Mouse (Mus musculus) kidney, adult 2 months (tissue): ENCODE measurements around the gene Rasip1. TPM values are rescaled to one million over a fixed set of nuclear protein-coding genes. Genes with fewer than 3 reads are reported as not detected.

Experiments used
- DNase-seq: peaks from one replicate; pipeline ENCODE4 v3.0.0; 2021
- H3K27ac ChIP-seq: fragments of 200-500 bp; 2 replicates; pipeline ENCODE4 v1.5.1; 2012; ENCODE audit warnings: low read depth, low read length, control low read depth, inconsistent platforms; ENCODE audit not compliant: insufficient read depth
- H3K27me3 ChIP-seq: fragments of 200-500 bp; replicated peaks from 2 replicates; pipeline ENCODE4 v1.6.1; 2012; ENCODE audit warnings: mild to moderate bottlenecking, moderate library complexity, low read length, inconsistent platforms; ENCODE audit not compliant: control insufficient read depth, insufficient read depth
- H3K36me3 ChIP-seq: fragments of 200-500 bp; 2 replicates; pipeline ENCODE4 v1.6.1; 2012; ENCODE audit warnings: mild to moderate bottlenecking, moderate library complexity, low read length, inconsistent platforms; ENCODE audit not compliant: control insufficient read depth, insufficient read depth
- H3K4me1 ChIP-seq: fragments of 200-500 bp; 2 replicates; pipeline ENCODE4 v1.6.1; 2011; ENCODE audit warnings: low read length; ENCODE audit not compliant: control insufficient read depth, insufficient read depth
- H3K4me3 ChIP-seq: fragments of 200-500 bp; 2 replicates; pipeline ENCODE4 v1.5.1; 2011; ENCODE audit warnings: mild to moderate bottlenecking, low read depth, low read length, control low read depth; ENCODE audit not compliant: insufficient read depth
- CTCF ChIP-seq: fragments of 200-500 bp; conservative IDR thresholded peaks from 2 replicates; pipeline ENCODE4 v1.5.1; 2011; ENCODE audit warnings: low read depth, mild to moderate bottlenecking, control low read depth, low read length, moderate library complexity, mixed read lengths; ENCODE audit not compliant: insufficient read depth, insufficient read length
- POLR2A ChIP-seq: fragments of 200-500 bp; IDR thresholded peaks from one replicate; pipeline ENCODE4 v1.6.1; 2011; ENCODE audit warnings: low read depth, low read length, control low read depth
- WGBS: fragments of 180-500 bp; shearing (Covaris S2); methylation state at CpG from one replicate; pipeline ENCODE4 v1.1.7; 2018; 5-methylcytosine and 5-hydroxymethylcytosine counted together
- polyA plus RNA-seq: library from polyadenylated mRNA; depleted of rRNA; stranded (reverse); fragments of >200 nt; gene quantifications from 2 replicates; pipeline ENCODE4 v1.2.3, GENCODE M21; 2012

Gene Rasip1
- polyA plus RNA-seq, 1 experiment: 20.4 TPM

DNA sequence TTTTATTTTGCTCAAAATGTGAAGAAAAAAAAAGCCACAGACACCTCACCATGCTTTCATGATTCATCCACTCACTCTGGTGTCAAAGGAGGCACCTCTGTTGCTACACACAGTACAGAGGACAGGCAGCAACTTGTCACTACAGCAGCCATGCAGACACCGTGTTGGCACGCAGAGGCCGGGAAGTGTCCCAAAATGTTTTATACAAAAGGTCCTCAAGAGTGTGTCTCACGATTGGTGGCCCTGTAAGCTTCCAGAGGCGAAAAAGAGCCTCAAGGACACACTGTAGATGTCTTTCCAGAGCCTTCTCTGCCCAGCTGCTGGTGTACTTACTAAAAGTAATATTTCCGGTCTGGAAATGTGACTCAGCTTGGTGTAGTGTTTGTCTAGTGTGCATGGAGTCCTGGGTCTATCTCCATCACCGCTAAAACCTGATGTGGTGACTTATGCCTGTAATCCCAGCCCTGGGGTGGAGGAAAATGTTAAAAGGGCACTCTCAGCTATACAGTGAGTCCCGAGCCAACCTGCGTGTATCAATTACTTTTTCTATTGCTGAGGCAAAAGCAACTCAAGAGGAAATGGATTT is 21.5 kb upstream of the Rasip1 start:
- no peak for TF ChIP-seq POLR2A
- no peak for TF ChIP-seq CTCF
- Histone ChIP-seq H3K36me3 (no peaks in the 10 kb centered on the region), H3K27me3 (no peaks in the 10 kb centered on the region), H3K4me1 (no peaks in the 10 kb centered on the region; the same call in 1 of the 2 replicates), H3K27ac (no peak overlapping the region), H3K4me3 (no peak overlapping the region)
- no peak for DNase-seq
- 54% methylated on average over 9 of the region's 9 CpGs for WGBS

DNA sequence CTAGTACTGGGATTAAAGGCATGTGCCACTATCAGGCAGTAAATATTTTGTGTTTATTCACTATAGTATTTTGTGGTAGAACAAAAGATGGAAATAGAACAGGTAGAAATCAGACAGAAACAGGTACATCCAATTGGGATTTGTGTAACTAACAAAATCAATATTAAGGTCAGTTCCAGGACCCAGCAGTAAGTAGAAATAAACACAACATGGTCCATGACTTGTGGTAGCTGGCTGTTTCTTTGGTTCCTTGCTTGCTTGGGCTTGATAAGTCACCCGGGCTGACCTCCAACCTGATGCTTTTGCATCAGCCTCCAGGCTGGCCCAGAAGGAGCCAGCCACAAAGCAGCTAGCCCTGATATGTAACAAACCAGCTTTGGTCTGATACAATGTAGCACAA is 17.8 kb upstream of the Rasip1 start:
- WGBS: 67% methylated on average over 1 of the region's 1 CpGs
- Histone ChIP-seq H3K36me3 (no peaks in the 10 kb centered on the region), H3K4me3 (no peak overlapping the region), H3K4me1 (no peaks in the 10 kb centered on the region; the same call in 1 of the 2 replicates), H3K27me3 (no peaks in the 10 kb centered on the region), H3K27ac (no peak overlapping the region)
- DNase-seq: no peak
- no peak for TF ChIP-seq CTCF
- no peak for TF ChIP-seq POLR2A

DNA sequence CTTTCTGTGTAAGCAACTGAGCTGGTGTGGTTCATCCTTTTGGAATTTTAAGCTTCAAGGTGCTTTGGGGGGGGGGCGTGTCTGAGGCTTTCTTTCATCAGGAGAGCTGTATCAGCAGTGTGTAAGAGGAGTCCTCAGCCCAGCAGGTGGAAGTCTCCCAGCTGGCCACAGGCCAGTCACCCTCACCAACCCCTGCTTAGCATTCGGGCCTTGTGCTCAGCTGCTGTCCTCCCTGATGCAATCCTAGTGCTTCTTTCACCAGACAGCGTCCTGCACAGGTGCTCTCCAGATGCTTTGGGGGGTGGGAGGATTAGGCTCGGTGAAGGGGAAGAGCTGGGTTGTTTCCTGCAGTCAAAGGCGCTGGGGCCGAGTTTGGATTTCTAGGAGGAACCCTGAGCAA is 11.0 kb upstream of the Rasip1 start:
- Histone ChIP-seq H3K4me3 (no peak overlapping the region), H3K27ac (no peak overlapping the region), H3K4me1 (no peaks in the 10 kb centered on the region; the same call in 1 of the 2 replicates), H3K36me3 (no peaks in the 10 kb centered on the region), H3K27me3 (no peaks in the 10 kb centered on the region)
- DNase-seq: peak; percentile 62
- 42% methylated on average over 6 of the region's 6 CpGs for WGBS
- TF ChIP-seq CTCF (no peak), POLR2A (no peak)

DNA sequence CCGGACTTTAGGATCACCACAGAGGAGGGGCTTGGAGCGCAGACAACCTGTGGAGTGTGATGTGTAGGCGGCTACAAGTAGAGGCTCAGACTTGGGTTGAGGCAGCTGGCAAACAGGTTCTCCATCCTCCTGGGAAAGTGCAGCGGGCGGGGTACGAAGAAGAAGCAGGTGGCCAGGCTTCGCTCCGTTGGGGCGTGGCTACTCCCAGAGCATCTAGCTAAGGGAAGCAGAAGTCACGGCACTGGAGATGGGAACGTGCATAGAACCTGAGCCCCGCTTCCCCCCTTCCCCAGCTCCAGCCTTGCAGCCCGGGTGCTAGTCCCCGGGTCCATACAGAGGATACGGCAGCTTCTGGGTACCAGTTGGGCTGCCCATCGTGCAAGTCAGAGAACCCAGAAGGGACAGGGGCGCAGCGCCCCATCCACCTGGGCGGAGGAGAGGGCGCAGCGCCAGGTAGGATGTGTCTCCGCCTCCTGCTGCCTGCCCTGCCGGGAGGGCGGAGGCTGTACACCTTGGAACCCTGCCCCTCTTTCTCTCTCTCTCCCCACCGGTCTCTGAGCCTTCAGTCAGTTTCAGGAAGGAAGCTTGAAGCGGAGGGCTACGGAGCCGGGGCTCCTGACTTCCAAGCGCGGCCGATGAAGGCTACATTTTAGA is 10.1 kb upstream of the Rasip1 start, which contains the start of gene Fut1:
Gene Fut1, plus strand, starts transcription at position 248 of the 654 bp plus-strand sequence.
- no peaks in the 10 kb centered on the region for H3K36me3 ChIP-seq
- TF ChIP-seq POLR2A (no peak), CTCF (no peak)
- H3K4me1 ChIP-seq: no peaks in the 10 kb centered on the region
- 19% methylated on average over 31 of the region's 31 CpGs for WGBS
- no peaks in the 10 kb centered on the region for H3K27me3 ChIP-seq
- H3K27ac ChIP-seq: no peak within 1 kb of the TSS
- H3K4me3 ChIP-seq: no peak within 1 kb of the TSS
- peak; percentile 46 for DNase-seq

DNA sequence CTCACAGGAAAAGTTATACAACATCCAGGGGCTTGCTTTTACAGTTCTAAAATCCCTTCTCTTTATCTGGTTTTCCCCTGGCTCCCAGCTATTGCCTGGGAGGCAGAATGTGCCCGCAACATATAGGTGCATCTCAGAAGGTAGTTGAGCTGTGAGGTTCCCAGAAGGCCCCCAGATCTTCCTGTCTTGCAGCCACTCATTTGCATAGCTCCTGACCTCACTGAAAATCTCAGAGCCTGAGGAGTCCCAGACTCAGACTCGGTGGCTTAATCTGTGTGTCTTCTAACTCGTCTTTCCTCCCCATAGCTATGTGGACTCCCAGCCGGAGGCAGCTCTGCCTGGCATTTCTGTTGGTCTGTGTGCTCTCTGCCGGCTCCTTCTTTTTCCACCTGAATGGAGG is 9.0 kb upstream of the Rasip1 start:
- no peaks in the 10 kb centered on the region for H3K27me3 ChIP-seq
- no peak overlapping the region for H3K27ac ChIP-seq
- WGBS: 90% methylated on average over 5 of the region's 5 CpGs
- no peak for TF ChIP-seq POLR2A
- TF ChIP-seq CTCF: no peak
- no peak for DNase-seq
- no peaks in the 10 kb centered on the region for H3K4me1 ChIP-seq
- no peaks in the 10 kb centered on the region for H3K36me3 ChIP-seq
- no peak overlapping the region for H3K4me3 ChIP-seq

DNA sequence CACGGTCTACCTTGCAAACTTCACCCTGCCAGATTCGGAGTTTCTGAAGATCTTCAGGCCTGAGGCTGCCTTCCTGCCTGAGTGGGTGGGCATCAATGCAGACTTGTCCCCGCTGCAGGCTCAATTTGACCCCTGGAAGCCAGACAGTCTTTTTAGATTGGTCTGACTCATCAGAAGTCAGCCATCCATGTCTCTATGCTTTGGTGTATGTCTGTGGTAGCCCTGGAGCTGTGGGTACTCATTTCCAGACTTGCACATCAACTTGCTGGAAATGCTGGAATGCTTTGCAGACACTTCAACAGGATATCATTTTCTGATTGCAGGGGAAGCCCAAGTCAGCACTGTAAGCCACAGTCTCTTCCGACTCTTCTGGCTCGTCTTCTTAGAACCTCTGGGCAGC is 7.7 kb upstream of the Rasip1 start:
- no peak for TF ChIP-seq POLR2A
- TF ChIP-seq CTCF: no peak
- Histone ChIP-seq H3K36me3 (no peaks in the 10 kb centered on the region), H3K27me3 (no peaks in the 10 kb centered on the region), H3K4me3 (no peak overlapping the region), H3K4me1 (no peaks in the 10 kb centered on the region), H3K27ac (no peak overlapping the region)
- no peak for DNase-seq
- 74% methylated on average over 5 of the region's 5 CpGs for WGBS

DNA sequence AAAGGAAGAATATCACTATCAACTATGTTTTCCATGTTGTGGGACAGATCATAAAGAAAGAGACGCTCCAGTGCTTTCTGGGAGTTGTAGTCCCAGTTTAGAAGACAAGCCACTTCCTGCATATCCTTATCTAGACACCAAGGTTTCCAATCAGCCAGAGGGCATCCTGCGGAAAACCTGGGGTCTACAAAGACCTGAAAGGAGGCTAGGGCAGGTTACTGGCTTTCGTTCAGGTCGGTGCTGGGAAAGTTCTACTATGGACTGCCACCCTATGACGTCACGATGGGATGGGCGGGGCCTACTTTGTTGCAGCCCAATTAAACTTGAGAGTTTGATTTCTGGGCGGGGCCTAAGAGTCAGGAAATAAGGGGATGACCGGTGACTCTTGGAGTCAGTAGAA is 5.8 kb upstream of the Rasip1 start, which contains the start of gene Izumo1:
Gene Izumo1, plus strand, starts transcription at position 369 of the 400 bp plus-strand sequence.
- Histone ChIP-seq H3K27me3 (no peaks in the 10 kb centered on the region), H3K27ac (no peak within 1 kb of the TSS), H3K36me3 (no peaks in the 10 kb centered on the region), H3K4me3 (no peak within 1 kb of the TSS), H3K4me1 (no peaks in the 10 kb centered on the region)
- 39% methylated on average over 9 of the region's 9 CpGs for WGBS
- no peak for TF ChIP-seq POLR2A
- TF ChIP-seq CTCF: no peak
- peak; percentile 65 for DNase-seq
